Mouse (Mus musculus): ENCODE measurements around the gene Ppdpf. TPM values are rescaled to one million over a fixed set of nuclear protein-coding genes. Genes with fewer than 3 reads are reported as not detected.

Ppdpf gene
- polyA plus RNA-seq, 1 experiment from 2014 or later = 402 TPM

- Histone ChIP-seq H3K4me1 (ENCODE audit: control insufficient read depth, insufficient read depth, low read length) (peaks cover 8% of the 10 kb centered on the region), H3K9me3 (ENCODE audit: control insufficient read depth, low read length) (no peaks in the 10 kb centered on the region), H3K27ac (ENCODE audit: low read depth, low read length) (peak within 1 kb of the TSS; percentile 49; the same call in 1 of the 2 replicates), H3K9ac (ENCODE audit: low read length) (peak within 1 kb of the TSS; percentile 33), H3K4me2 (ENCODE audit: low read depth) (peak within 1 kb of the TSS; percentile 45), H3K36me3 (ENCODE audit: control insufficient read depth, insufficient read depth, low read length) (no peaks in the 10 kb centered on the region), H3K4me3 (ENCODE audit: low read depth, low read length) (peak within 1 kb of the TSS; percentile 25), H3K27me3 (ENCODE audit: control insufficient read depth, insufficient read depth, low read length) (peaks cover 31% of the 10 kb centered on the region)
- peak; percentile 48 for ATAC-seq (ENCODE audit: insufficient read depth, low FRiP score, low TSS enrichment)
- 5% methylated on average over 55 of the region's 55 CpGs for WGBS
- peak; percentile 58 for DNase-seq (ENCODE audit: low spot score)
Measured at GRCm38 (mm10) chr2:181156248-181157121, 30.6 kb upstream of the Ppdpf start, which contains the start of gene Eef1a2. Eef1a2 (minus strand) TSS chr2:181157014.

- WGBS = 83% methylated on average over 4 of the region's 4 CpGs
- H3K4me2 ChIP-seq (ENCODE audit: low read depth) = peak overlapping the region; percentile 45
- H3K4me1 ChIP-seq (ENCODE audit: control insufficient read depth, insufficient read depth, low read length) = peaks cover 8% of the 10 kb centered on the region
- H3K27ac ChIP-seq (ENCODE audit: low read depth, low read length) = peak overlapping the region; percentile 49; the same call in 1 of the 2 replicates
- H3K27me3 ChIP-seq (ENCODE audit: control insufficient read depth, insufficient read depth, low read length) = peaks cover 31% of the 10 kb centered on the region
- H3K4me3 ChIP-seq (ENCODE audit: low read depth, low read length) = peak overlapping the region; percentile 25; the same call in 1 of the 2 replicates
- H3K9me3 ChIP-seq (ENCODE audit: control insufficient read depth, low read length) = no peaks in the 10 kb centered on the region
- ATAC-seq (ENCODE audit: insufficient read depth, low FRiP score, low TSS enrichment) (no peak), DNase-seq (ENCODE audit: low spot score) (no peak)
- H3K36me3 ChIP-seq (ENCODE audit: control insufficient read depth, insufficient read depth, low read length) = no peaks in the 10 kb centered on the region
- peak overlapping the region; percentile 33 for H3K9ac ChIP-seq (ENCODE audit: low read length)
Measured at GRCm38 (mm10) chr2:181157180-181157579, 29.9 kb upstream of the Ppdpf start.

- no peak overlapping the region for H3K27ac ChIP-seq (ENCODE audit: low read depth, low read length)
- H3K27me3 ChIP-seq (ENCODE audit: control insufficient read depth, insufficient read depth, low read length) = peaks cover 31% of the 10 kb centered on the region
- DNase-seq (ENCODE audit: low spot score) (no peak), ATAC-seq (ENCODE audit: insufficient read depth, low FRiP score, low TSS enrichment) (no peak)
- H3K4me2 ChIP-seq (ENCODE audit: low read depth) = no peak overlapping the region
- H3K9me3 ChIP-seq (ENCODE audit: control insufficient read depth, low read length) = no peaks in the 10 kb centered on the region
- WGBS = 79% methylated on average over 6 of the region's 6 CpGs
- H3K9ac ChIP-seq (ENCODE audit: low read length) = no peak overlapping the region
- H3K4me1 ChIP-seq (ENCODE audit: control insufficient read depth, insufficient read depth, low read length) = peaks cover 8% of the 10 kb centered on the region
- no peak overlapping the region for H3K4me3 ChIP-seq (ENCODE audit: low read depth, low read length)
- no peaks in the 10 kb centered on the region for H3K36me3 ChIP-seq (ENCODE audit: control insufficient read depth, insufficient read depth, low read length)
Measured at GRCm38 (mm10) chr2:181157716-181158302, 29.2 kb upstream of the Ppdpf start.

GRCm38 (mm10) chr2:181158471-181158870 lies 28.6 kb upstream of the Ppdpf start:
- no peak overlapping the region for H3K9ac ChIP-seq (ENCODE audit: low read length)
- peaks cover 31% of the 10 kb centered on the region for H3K27me3 ChIP-seq (ENCODE audit: control insufficient read depth, insufficient read depth, low read length)
- no peak overlapping the region for H3K27ac ChIP-seq (ENCODE audit: low read depth, low read length)
- DNase-seq (ENCODE audit: low spot score) (no peak), ATAC-seq (ENCODE audit: insufficient read depth, low FRiP score, low TSS enrichment) (no peak)
- peaks cover 8% of the 10 kb centered on the region for H3K4me1 ChIP-seq (ENCODE audit: control insufficient read depth, insufficient read depth, low read length)
- 96% methylated on average over 2 of the region's 2 CpGs for WGBS
- no peak overlapping the region for H3K4me2 ChIP-seq (ENCODE audit: low read depth)
- no peak overlapping the region for H3K4me3 ChIP-seq (ENCODE audit: low read depth, low read length)
- H3K36me3 ChIP-seq (ENCODE audit: control insufficient read depth, insufficient read depth, low read length) = no peaks in the 10 kb centered on the region
- H3K9me3 ChIP-seq (ENCODE audit: control insufficient read depth, low read length) = no peaks in the 10 kb centered on the region

- Histone ChIP-seq H3K27me3 (ENCODE audit: control insufficient read depth, insufficient read depth, low read length) (peaks cover 31% of the 10 kb centered on the region), H3K27ac (ENCODE audit: low read depth, low read length) (no peak overlapping the region), H3K4me3 (ENCODE audit: low read depth, low read length) (no peak overlapping the region), H3K4me2 (ENCODE audit: low read depth) (no peak overlapping the region), H3K9ac (ENCODE audit: low read length) (no peak overlapping the region; the same call in 1 of the 2 replicates), H3K36me3 (ENCODE audit: control insufficient read depth, insufficient read depth, low read length) (no peaks in the 10 kb centered on the region), H3K9me3 (ENCODE audit: control insufficient read depth, low read length) (no peaks in the 10 kb centered on the region), H3K4me1 (ENCODE audit: control insufficient read depth, insufficient read depth, low read length) (peaks cover 8% of the 10 kb centered on the region)
- WGBS = 62% methylated on average over 7 of the region's 7 CpGs
- no peak for DNase-seq (ENCODE audit: low spot score)
- no peak for ATAC-seq (ENCODE audit: insufficient read depth, low FRiP score, low TSS enrichment)
Measured at GRCm38 (mm10) chr2:181159091-181159514, 27.9 kb upstream of the Ppdpf start.

GRCm38 (mm10) chr2:181159771-181160170 lies 27.3 kb upstream of the Ppdpf start:
- Histone ChIP-seq H3K27me3 (ENCODE audit: control insufficient read depth, insufficient read depth, low read length) (peaks cover 31% of the 10 kb centered on the region), H3K4me2 (ENCODE audit: low read depth) (no peak overlapping the region), H3K4me1 (ENCODE audit: control insufficient read depth, insufficient read depth, low read length) (peaks cover 8% of the 10 kb centered on the region), H3K36me3 (ENCODE audit: control insufficient read depth, insufficient read depth, low read length) (no peaks in the 10 kb centered on the region), H3K4me3 (ENCODE audit: low read depth, low read length) (no peak overlapping the region), H3K27ac (ENCODE audit: low read depth, low read length) (no peak overlapping the region), H3K9me3 (ENCODE audit: control insufficient read depth, low read length) (no peaks in the 10 kb centered on the region), H3K9ac (ENCODE audit: low read length) (no peak overlapping the region)
- WGBS = 5% methylated on average over 2 of the region's 2 CpGs
- ATAC-seq (ENCODE audit: insufficient read depth, low FRiP score, low TSS enrichment) (peak; percentile 84), DNase-seq (ENCODE audit: low spot score) (peak; percentile 60)

GRCm38 (mm10) chr2:181160821-181161220 lies 26.2 kb upstream of the Ppdpf start:
- peaks cover 8% of the 10 kb centered on the region for H3K4me1 ChIP-seq (ENCODE audit: control insufficient read depth, insufficient read depth, low read length)
- WGBS = 76% methylated on average over 4 of the region's 4 CpGs
- H3K4me2 ChIP-seq (ENCODE audit: low read depth) = no peak overlapping the region
- H3K27me3 ChIP-seq (ENCODE audit: control insufficient read depth, insufficient read depth, low read length) = peaks cover 20% of the 10 kb centered on the region
- H3K36me3 ChIP-seq (ENCODE audit: control insufficient read depth, insufficient read depth, low read length) = no peaks in the 10 kb centered on the region
- no peaks in the 10 kb centered on the region for H3K9me3 ChIP-seq (ENCODE audit: control insufficient read depth, low read length)
- no peak overlapping the region for H3K9ac ChIP-seq (ENCODE audit: low read length)
- no peak overlapping the region for H3K4me3 ChIP-seq (ENCODE audit: low read depth, low read length)
- DNase-seq (ENCODE audit: low spot score) = no peak
- ATAC-seq (ENCODE audit: insufficient read depth, low FRiP score, low TSS enrichment) = no peak
- no peak overlapping the region for H3K27ac ChIP-seq (ENCODE audit: low read depth, low read length)

- no peak overlapping the region for H3K4me2 ChIP-seq (ENCODE audit: low read depth)
- H3K36me3 ChIP-seq (ENCODE audit: control insufficient read depth, insufficient read depth, low read length) = no peaks in the 10 kb centered on the region
- no peak overlapping the region for H3K4me3 ChIP-seq (ENCODE audit: low read depth, low read length)
- H3K27ac ChIP-seq (ENCODE audit: low read depth, low read length) = no peak overlapping the region
- WGBS = 91% methylated on average over 5 of the region's 5 CpGs
- no peak for ATAC-seq (ENCODE audit: insufficient read depth, low FRiP score, low TSS enrichment)
- no peaks in the 10 kb centered on the region for H3K4me1 ChIP-seq (ENCODE audit: control insufficient read depth, insufficient read depth, low read length)
- H3K27me3 ChIP-seq (ENCODE audit: control insufficient read depth, insufficient read depth, low read length) = no peaks in the 10 kb centered on the region
- no peak for DNase-seq (ENCODE audit: low spot score)
- no peak overlapping the region for H3K9ac ChIP-seq (ENCODE audit: low read length)
- H3K9me3 ChIP-seq (ENCODE audit: control insufficient read depth, low read length) = no peaks in the 10 kb centered on the region
Measured at GRCm38 (mm10) chr2:181166469-181166868, 20.6 kb upstream of the Ppdpf start.
